Mouse (Mus musculus) forebrain, embryonic 11.5 days (tissue): ENCODE results near the gene Sh3bp5. TPM values are rescaled to one million over a fixed set of nuclear protein-coding genes. Genes with fewer than 3 reads are reported as not detected.

Source experiments
- ATAC-seq: fragments of 200-750 bp; cut with Nextera tagmentation; replicated peaks from 2 replicates; pipeline ENCODE4 v1.8.0; 2017; ENCODE audit warnings: moderate TSS enrichment; ENCODE audit not compliant: low FRiP score
- DNase-seq: peaks from one replicate; pipeline ENCODE4 v3.0.0-alpha.2; 2017; ENCODE audit warnings: low spot score
- H3K27ac ChIP-seq: fragments of 300-500 bp; sonication (generic); 2 replicates; pipeline ENCODE4 v1.5.1; 2014; ENCODE audit warnings: low read depth, low read length
- H3K27me3 ChIP-seq: fragments of 300-500 bp; sonication (generic); 2 replicates; pipeline ENCODE4 v1.6.1; 2014; ENCODE audit warnings: mild to moderate bottlenecking, low read length, mixed read lengths; ENCODE audit not compliant: control insufficient read depth, insufficient read depth
- H3K36me3 ChIP-seq: fragments of 300-500 bp; sonication (generic); 2 replicates; pipeline ENCODE4 v1.6.1; 2014; ENCODE audit warnings: mild to moderate bottlenecking, low read length, moderate library complexity, mixed read lengths; ENCODE audit not compliant: control insufficient read depth, insufficient read depth
- H3K4me1 ChIP-seq: fragments of 300-500 bp; sonication (generic); replicated peaks from 2 replicates; pipeline ENCODE4 v1.6.1; 2014; ENCODE audit warnings: low read length, mixed read lengths; ENCODE audit not compliant: control insufficient read depth, insufficient read depth
- H3K4me2 ChIP-seq: fragments of 300-500 bp; sonication (generic); 2 replicates; pipeline ENCODE4 v1.6.1; 2014; ENCODE audit warnings: low read depth, mild to moderate bottlenecking, low read length, moderate library complexity, mixed read lengths; ENCODE audit not compliant: severe bottlenecking
- H3K4me3 ChIP-seq: fragments of 300-500 bp; sonication (generic); 2 replicates; pipeline ENCODE4 v1.5.1; 2014; ENCODE audit warnings: low read depth, low read length
- H3K9ac ChIP-seq: fragments of 300-500 bp; sonication (generic); 2 replicates; pipeline ENCODE4 v1.6.1; 2014; ENCODE audit warnings: low read length
- H3K9me3 ChIP-seq: fragments of 300-500 bp; sonication (generic); 2 replicates; pipeline ENCODE4 v1.6.1; 2016; ENCODE audit warnings: low read length, mixed read lengths; ENCODE audit not compliant: control insufficient read depth
- WGBS: fragments of 180-500 bp; shearing (Covaris S2); extraction: QIAGEN DNeasy Blood & Tissue Kit; methylation state at CpG from one replicate; pipeline ENCODE4 v1.1.7; 2014; 5-methylcytosine and 5-hydroxymethylcytosine counted together
- polyA plus RNA-seq: library from polyadenylated mRNA; unstranded; fragments of >200 nt; fragmentation: Nextera tagmentation; extraction: Ambion mirVana; gene quantifications from 2 replicates; pipeline ENCODE4 v1.2.1, GENCODE M21; 2014

Sh3bp5 gene
- polyA plus RNA-seq, 1 experiment from 2014 or later = 17.4 TPM

GRCm38 (mm10) chr14:31402693-31403092 lies 33.2 kb downstream of the Sh3bp5 start:
- H3K4me1 ChIP-seq = no peaks in the 10 kb centered on the region
- no peak overlapping the region for H3K9ac ChIP-seq
- no peaks in the 10 kb centered on the region for H3K9me3 ChIP-seq
- H3K4me3 ChIP-seq = no peak overlapping the region
- DNase-seq (no peak), ATAC-seq (no peak)
- WGBS = 80% methylated on average over 5 of the region's 5 CpGs
- H3K27ac ChIP-seq = no peak overlapping the region
- H3K4me2 ChIP-seq = no peak overlapping the region
- H3K36me3 ChIP-seq = no peaks in the 10 kb centered on the region
- no peaks in the 10 kb centered on the region for H3K27me3 ChIP-seq

- 76% methylated on average over 6 of the region's 6 CpGs for WGBS
- Histone ChIP-seq H3K36me3 (no peaks in the 10 kb centered on the region), H3K9me3 (no peaks in the 10 kb centered on the region), H3K4me1 (no peaks in the 10 kb centered on the region), H3K9ac (no peak overlapping the region), H3K4me2 (no peak overlapping the region), H3K27ac (no peak overlapping the region), H3K27me3 (no peaks in the 10 kb centered on the region), H3K4me3 (no peak overlapping the region)
- DNase-seq (no peak), ATAC-seq (no peak)
These were observed 33.9 kb downstream of the Sh3bp5 start for GRCm38 (mm10) chr14:31401918-31402427.

GRCm38 (mm10) chr14:31400896-31401295 lies 35.0 kb downstream of the Sh3bp5 start:
- Histone ChIP-seq H3K27me3 (no peaks in the 10 kb centered on the region), H3K9me3 (no peaks in the 10 kb centered on the region), H3K9ac (no peak overlapping the region), H3K4me1 (no peaks in the 10 kb centered on the region), H3K27ac (no peak overlapping the region), H3K4me2 (no peak overlapping the region), H3K4me3 (no peak overlapping the region), H3K36me3 (no peaks in the 10 kb centered on the region)
- ATAC-seq (no peak), DNase-seq (no peak)
- WGBS = 90% methylated on average over 11 of the region's 11 CpGs

- H3K27ac ChIP-seq = no peak overlapping the region
- no peak overlapping the region for H3K4me3 ChIP-seq
- no peak for ATAC-seq
- no peak for DNase-seq
- H3K9ac ChIP-seq = no peak overlapping the region
- WGBS = 86% methylated on average over 7 of the region's 7 CpGs
- H3K4me1 ChIP-seq = no peaks in the 10 kb centered on the region
- no peaks in the 10 kb centered on the region; the same call in 1 of the 2 replicates for H3K9me3 ChIP-seq
- H3K27me3 ChIP-seq = no peaks in the 10 kb centered on the region
- H3K36me3 ChIP-seq = no peaks in the 10 kb centered on the region
- no peak overlapping the region for H3K4me2 ChIP-seq
These were observed 35.6 kb downstream of the Sh3bp5 start for GRCm38 (mm10) chr14:31400246-31400645.

- no peak overlapping the region for H3K4me2 ChIP-seq
- H3K27me3 ChIP-seq = no peaks in the 10 kb centered on the region
- H3K4me1 ChIP-seq = no peaks in the 10 kb centered on the region
- WGBS = 78% methylated on average over 3 of the region's 3 CpGs
- H3K9ac ChIP-seq = no peak overlapping the region
- no peak overlapping the region for H3K4me3 ChIP-seq
- ATAC-seq (no peak), DNase-seq (no peak)
- H3K9me3 ChIP-seq = no peaks in the 10 kb centered on the region; the same call in 1 of the 2 replicates
- no peaks in the 10 kb centered on the region for H3K36me3 ChIP-seq
- H3K27ac ChIP-seq = no peak overlapping the region
These were observed 36.6 kb downstream of the Sh3bp5 start for GRCm38 (mm10) chr14:31399271-31399670.

GRCm38 (mm10) chr14:31398819-31399218 lies 37.1 kb downstream of the Sh3bp5 start:
- Histone ChIP-seq H3K4me3 (no peak overlapping the region), H3K4me1 (no peaks in the 10 kb centered on the region), H3K27me3 (no peaks in the 10 kb centered on the region), H3K27ac (no peak overlapping the region), H3K9ac (no peak overlapping the region), H3K36me3 (no peaks in the 10 kb centered on the region), H3K9me3 (no peaks in the 10 kb centered on the region; the same call in 1 of the 2 replicates), H3K4me2 (no peak overlapping the region)
- DNase-seq (no peak), ATAC-seq (no peak)
- 86% methylated on average over 11 of the region's 11 CpGs for WGBS

GRCm38 (mm10) chr14:31397791-31398595 lies 37.9 kb downstream of the Sh3bp5 start:
- no peak for DNase-seq
- H3K36me3 ChIP-seq = no peaks in the 10 kb centered on the region
- no peaks in the 10 kb centered on the region for H3K27me3 ChIP-seq
- H3K4me2 ChIP-seq = no peak overlapping the region
- H3K9me3 ChIP-seq = no peaks in the 10 kb centered on the region; the same call in 1 of the 2 replicates
- WGBS = 91% methylated on average over 9 of the region's 9 CpGs
- H3K4me1 ChIP-seq = no peaks in the 10 kb centered on the region
- no peak overlapping the region for H3K27ac ChIP-seq
- ATAC-seq = no peak
- no peak overlapping the region for H3K4me3 ChIP-seq
- H3K9ac ChIP-seq = no peak overlapping the region

- no peak overlapping the region for H3K9ac ChIP-seq
- 84% methylated on average over 12 of the region's 12 CpGs for WGBS
- H3K27me3 ChIP-seq = no peaks in the 10 kb centered on the region
- no peak overlapping the region for H3K4me3 ChIP-seq
- no peak overlapping the region for H3K27ac ChIP-seq
- no peaks in the 10 kb centered on the region; the same call in 1 of the 2 replicates for H3K9me3 ChIP-seq
- ATAC-seq (no peak), DNase-seq (no peak)
- H3K4me2 ChIP-seq = no peak overlapping the region
- no peaks in the 10 kb centered on the region for H3K36me3 ChIP-seq
- H3K4me1 ChIP-seq = no peaks in the 10 kb centered on the region
These were observed 38.5 kb downstream of the Sh3bp5 start for GRCm38 (mm10) chr14:31397353-31397752.

GRCm38 (mm10) chr14:31396428-31396827 lies 39.5 kb downstream of the Sh3bp5 start:
- ATAC-seq = no peak
- Histone ChIP-seq H3K36me3 (no peaks in the 10 kb centered on the region), H3K4me2 (no peak overlapping the region), H3K27me3 (no peaks in the 10 kb centered on the region), H3K4me3 (no peak overlapping the region), H3K9me3 (no peaks in the 10 kb centered on the region; the same call in 1 of the 2 replicates), H3K27ac (no peak overlapping the region), H3K9ac (no peak overlapping the region), H3K4me1 (no peaks in the 10 kb centered on the region)
- DNase-seq = no peak
- 89% methylated on average over 2 of the region's 2 CpGs for WGBS
